Mouse (Mus musculus): ENCODE measurements at regions not wholly inside any gene's neighbourhood (a gene's known extent, or its start where the extent isn't known, plus 50 kb on each side); places are given as distances from the start of the nearest gene placed in this dataset.

- no peak for TF ChIP-seq CTCF (IDR thresholded peaks at IDR 0.05; ENCODE audit: borderline replicate concordance, insufficient read depth, low read depth, low read length)
- no peak for TF ChIP-seq POLR2A (IDR thresholded peaks at IDR 0.05; ENCODE audit: borderline replicate concordance, insufficient read depth, low read length)
Observed at GRCm38 (mm10) chr4:131207249-131207648, 263.1 kb downstream of the Matn1 start.

All from cerebellum, adult 2 months (tissue).